Mouse (Mus musculus) hindbrain, postnatal 0 days (tissue): ENCODE data around the gene Rflnb. TPM values are rescaled to one million over a fixed set of nuclear protein-coding genes. Genes with fewer than 3 reads are reported as not detected.

Source experiments
- ATAC-seq: fragments of 200-750 bp; cut with Nextera tagmentation; 2 replicates; pipeline ENCODE4 v1.8.0; 2017; ENCODE audit warnings: mild to moderate bottlenecking, moderate TSS enrichment, moderate library complexity
- DNase-seq: peaks from one replicate; pipeline ENCODE4 v3.0.0-alpha.2; 2015; ENCODE audit warnings: low spot score
- H3K27ac ChIP-seq: fragments of 300-500 bp; sonication (generic); 2 replicates; pipeline ENCODE4 v1.5.1; 2014; ENCODE audit warnings: mild to moderate bottlenecking
- H3K27me3 ChIP-seq: fragments of 300-500 bp; sonication (generic); 2 replicates; pipeline ENCODE4 v1.6.1; 2014; ENCODE audit warnings: low read length, mixed read lengths; ENCODE audit not compliant: insufficient read depth
- H3K36me3 ChIP-seq: fragments of 300-500 bp; sonication (generic); 2 replicates; pipeline ENCODE4 v1.6.1; 2014; ENCODE audit warnings: low read length, mixed read lengths; ENCODE audit not compliant: insufficient read depth
- H3K4me1 ChIP-seq: fragments of 300-500 bp; sonication (generic); 2 replicates; pipeline ENCODE4 v1.6.1; 2014; ENCODE audit warnings: antibody characterized with exemption, low read length, mixed read lengths; ENCODE audit not compliant: insufficient read depth
- H3K4me2 ChIP-seq: fragments of 300-500 bp; sonication (generic); 2 replicates; pipeline ENCODE4 v1.6.1; 2014; ENCODE audit warnings: low read depth, mild to moderate bottlenecking, low read length, moderate library complexity, mixed read lengths
- H3K4me3 ChIP-seq: fragments of 300-500 bp; sonication (generic); 2 replicates; pipeline ENCODE4 v1.5.1; 2014; ENCODE audit warnings: low read length
- H3K9ac ChIP-seq: fragments of 300-500 bp; sonication (generic); replicated peaks from 2 replicates; pipeline ENCODE4 v1.6.1; 2014; ENCODE audit warnings: mild to moderate bottlenecking, low read length, moderate library complexity, mixed read lengths
- H3K9me3 ChIP-seq: fragments of 300-500 bp; sonication (generic); 2 replicates; pipeline ENCODE4 v1.6.1; 2016; ENCODE audit warnings: low read length, mixed read lengths
- CTCF ChIP-seq: IDR thresholded peaks from 2 replicates; pipeline ENCODE4 v1.5.1; 2016; ENCODE audit warnings: antibody characterized with exemption, control low read depth, low read depth
- WGBS: fragments of 180-500 bp; shearing (Covaris S2); extraction: QIAGEN DNeasy Blood & Tissue Kit; methylation state at CpG from one replicate; pipeline ENCODE4 v1.1.7; 2014; 5-methylcytosine and 5-hydroxymethylcytosine counted together
- polyA plus RNA-seq: library from polyadenylated mRNA; unstranded; fragments of >200 nt; fragmentation: Nextera tagmentation; extraction: Ambion mirVana; gene quantifications from 2 replicates; pipeline ENCODE4 v1.2.1, GENCODE M21; 2015
- total RNA-seq: library from RNA; depleted of rRNA; stranded (reverse); fragments of >200 nt; gene quantifications from 2 replicates; pipeline ENCODE4 v1.2.3, GENCODE M21; 2014

Gene Rflnb
- total and polyA plus RNA-seq, 2 experiments from 2014 or later, result 13.6 to 14.9 TPM

DNA sequence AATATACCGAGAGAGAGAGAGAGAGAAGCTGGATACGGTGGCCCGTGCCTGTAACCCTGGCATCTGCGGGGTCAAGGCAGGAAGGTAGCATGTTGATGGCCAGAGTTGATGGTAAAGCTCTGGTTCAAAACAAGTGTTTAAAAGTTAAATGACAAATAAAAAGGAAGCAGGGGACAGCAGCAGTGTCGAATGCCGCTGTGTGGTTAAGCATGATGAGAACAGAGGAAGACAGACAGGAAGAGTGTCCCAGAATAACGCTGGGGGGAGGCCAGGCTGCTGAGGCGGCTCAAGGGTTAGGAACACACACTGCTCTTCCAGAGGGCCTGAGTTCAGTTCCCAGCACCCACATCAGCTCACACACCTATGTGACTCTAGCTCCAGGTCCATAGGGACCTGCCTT is 35.1 kb downstream of the Rflnb start:
- no peak for ATAC-seq
- WGBS, result 91% methylated on average over 8 of the region's 8 CpGs
- no peaks in the 10 kb centered on the region for H3K27me3 ChIP-seq
- no peak for DNase-seq
- H3K4me2 ChIP-seq, result no peak overlapping the region
- no peak overlapping the region for H3K4me3 ChIP-seq
- H3K9ac ChIP-seq, result no peak overlapping the region
- no peaks in the 10 kb centered on the region for H3K9me3 ChIP-seq
- H3K36me3 ChIP-seq, result no peaks in the 10 kb centered on the region
- TF ChIP-seq CTCF, result no peak
- H3K4me1 ChIP-seq, result no peaks in the 10 kb centered on the region
- no peak overlapping the region for H3K27ac ChIP-seq

GRCm38 (mm10) chr11:75991911-75992310 is 35.7 kb downstream of the Rflnb start:
- Histone ChIP-seq H3K4me3 (no peak overlapping the region), H3K9ac (no peak overlapping the region), H3K9me3 (no peaks in the 10 kb centered on the region), H3K36me3 (no peaks in the 10 kb centered on the region), H3K27me3 (no peaks in the 10 kb centered on the region), H3K27ac (no peak overlapping the region), H3K4me1 (no peaks in the 10 kb centered on the region), H3K4me2 (no peak overlapping the region)
- no peak for ATAC-seq
- 90% methylated on average over 8 of the region's 8 CpGs for WGBS
- DNase-seq, result no peak
- no peak for TF ChIP-seq CTCF

DNA sequence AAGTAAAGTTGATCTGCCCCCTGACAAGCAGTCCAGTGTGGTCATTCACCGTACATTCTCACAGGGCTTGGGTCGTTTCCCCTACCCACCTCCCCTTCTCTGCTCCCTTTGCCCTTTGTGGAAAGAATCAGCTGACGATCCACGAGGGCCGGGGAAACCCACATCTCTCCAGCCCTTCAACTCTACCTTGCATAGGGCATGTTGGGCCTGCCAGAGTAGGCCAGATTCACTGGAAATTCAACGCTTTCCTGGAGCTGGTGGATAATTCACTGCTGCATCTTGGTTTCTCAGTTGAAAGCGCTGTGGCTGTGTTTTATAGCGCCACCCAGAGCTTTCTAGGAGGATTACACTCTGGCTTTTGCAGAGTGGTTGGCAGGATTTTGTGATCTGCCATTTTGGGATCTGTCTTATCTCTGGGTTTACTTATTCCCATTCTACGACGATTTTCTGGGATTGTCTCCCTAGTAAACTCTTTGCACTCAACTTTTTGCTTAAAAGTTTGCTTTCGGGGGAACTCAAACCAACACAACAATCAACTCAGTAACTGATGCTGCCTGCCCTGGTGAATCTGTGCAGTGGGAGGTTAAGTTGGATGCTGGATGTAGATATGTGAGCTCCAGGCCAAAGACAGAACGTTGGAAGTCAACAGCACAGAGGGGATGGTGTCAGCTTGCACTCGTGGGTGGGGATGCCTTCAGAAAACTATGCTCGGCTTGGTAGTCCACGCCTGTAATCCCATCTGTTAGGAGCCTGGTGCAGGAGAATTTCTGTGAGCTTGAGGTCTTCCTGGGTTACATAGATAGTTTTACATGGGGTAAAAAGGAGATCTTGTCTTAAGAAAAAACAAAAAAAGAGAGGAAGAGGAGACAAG is 36.4 kb downstream of the Rflnb start:
- TF ChIP-seq CTCF, result peak; percentile 25; the same call in 1 of the 2 replicates
- Histone ChIP-seq H3K9ac (no peak overlapping the region), H3K4me3 (no peak overlapping the region), H3K9me3 (no peaks in the 10 kb centered on the region), H3K4me1 (no peaks in the 10 kb centered on the region), H3K27ac (no peak overlapping the region), H3K36me3 (no peaks in the 10 kb centered on the region), H3K4me2 (no peak overlapping the region), H3K27me3 (no peaks in the 10 kb centered on the region)
- 77% methylated on average over 15 of the region's 15 CpGs for WGBS
- DNase-seq, result no peak
- ATAC-seq, result no peak

DNA sequence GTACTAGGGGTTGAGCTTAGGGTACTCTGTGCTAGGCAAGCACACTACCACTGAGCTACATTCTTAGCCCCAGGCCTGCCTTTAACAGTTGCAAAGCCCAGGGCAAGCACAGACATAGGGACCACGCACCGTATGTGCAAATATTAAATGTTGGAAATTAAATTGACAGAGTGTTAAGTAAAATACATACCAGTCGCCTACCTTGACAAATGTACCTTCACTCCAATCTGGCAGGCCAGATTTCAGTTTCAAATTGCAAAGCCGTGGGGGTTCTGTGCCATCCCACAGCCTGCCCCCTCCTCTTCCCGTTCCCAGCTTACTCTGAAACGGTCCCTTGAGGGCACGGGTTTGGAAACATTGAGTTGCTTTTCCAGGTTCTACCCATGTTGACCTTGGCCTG is 41.6 kb downstream of the Rflnb start:
- Histone ChIP-seq H3K4me1 (no peaks in the 10 kb centered on the region), H3K4me3 (no peak overlapping the region), H3K27ac (no peak overlapping the region), H3K27me3 (no peaks in the 10 kb centered on the region), H3K36me3 (no peaks in the 10 kb centered on the region), H3K9me3 (no peaks in the 10 kb centered on the region), H3K4me2 (no peak overlapping the region), H3K9ac (no peak overlapping the region)
- 73% methylated on average over 7 of the region's 7 CpGs for WGBS
- no peak for TF ChIP-seq CTCF
- DNase-seq (no peak), ATAC-seq (no peak)

- H3K36me3 ChIP-seq, result no peaks in the 10 kb centered on the region
- H3K27ac ChIP-seq, result no peak overlapping the region
- no peak overlapping the region for H3K9ac ChIP-seq
- 85% methylated on average over 1 of the region's 1 CpGs for WGBS
- H3K27me3 ChIP-seq, result no peaks in the 10 kb centered on the region
- no peaks in the 10 kb centered on the region for H3K4me1 ChIP-seq
- H3K4me2 ChIP-seq, result no peak overlapping the region
- no peak for DNase-seq
- no peaks in the 10 kb centered on the region for H3K9me3 ChIP-seq
- TF ChIP-seq CTCF, result no peak
- no peak overlapping the region for H3K4me3 ChIP-seq
- ATAC-seq, result no peak
Measured at GRCm38 (mm10) chr11:75984581-75984980, 43.0 kb downstream of the Rflnb start.

DNA sequence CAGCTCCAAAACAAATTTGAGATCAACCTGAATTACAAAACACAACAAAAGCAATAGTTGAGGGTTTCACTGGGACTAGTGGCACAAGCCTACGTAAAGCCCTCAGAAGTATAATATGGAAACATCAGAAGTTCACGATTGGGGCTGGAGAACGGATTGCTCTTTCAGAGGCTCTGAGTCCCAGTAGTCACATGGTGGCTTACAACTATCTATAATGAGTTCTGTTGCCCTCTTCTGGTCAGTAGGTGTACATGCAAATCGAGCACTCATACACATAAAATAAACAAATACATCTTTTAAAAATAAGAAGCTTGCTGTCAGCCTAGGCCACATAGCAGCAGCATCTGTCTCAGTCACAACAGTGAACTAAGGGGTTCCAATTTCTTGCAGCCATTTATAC is 44.4 kb downstream of the Rflnb start:
- WGBS, result 66% methylated on average over 4 of the region's 4 CpGs

GRCm38 (mm10) chr11:75980413-75980812 is 47.2 kb downstream of the Rflnb start:
- ATAC-seq (no peak), DNase-seq (no peak)
- Histone ChIP-seq H3K9ac (no peak overlapping the region), H3K9me3 (no peaks in the 10 kb centered on the region), H3K27ac (no peak overlapping the region), H3K4me3 (no peak overlapping the region), H3K36me3 (no peaks in the 10 kb centered on the region), H3K4me1 (no peaks in the 10 kb centered on the region), H3K27me3 (no peaks in the 10 kb centered on the region), H3K4me2 (no peak overlapping the region)
- 39% methylated on average over 2 of the region's 2 CpGs for WGBS
- TF ChIP-seq CTCF, result no peak

More for the DNA sequence above, 44.4 kb downstream of the Rflnb start:
- no peaks in the 10 kb centered on the region for H3K36me3 ChIP-seq
- H3K27me3 ChIP-seq, result no peaks in the 10 kb centered on the region
- H3K9ac ChIP-seq, result no peak overlapping the region
- DNase-seq (no peak), ATAC-seq (no peak)
- no peak overlapping the region for H3K27ac ChIP-seq
- H3K9me3 ChIP-seq, result no peaks in the 10 kb centered on the region
- no peaks in the 10 kb centered on the region for H3K4me1 ChIP-seq
- no peak overlapping the region for H3K4me2 ChIP-seq
- peak; percentile 55 for TF ChIP-seq CTCF
- H3K4me3 ChIP-seq, result no peak overlapping the region
